Mouse (Mus musculus): ENCODE data around the gene Cnpy3.
"Not testable (repeated sequence)": the region's sequence is repeated elsewhere in the genome, so short reads cannot be mapped to it uniquely, and the experiment has no call there.

The Cnpy3 gene

DNA sequence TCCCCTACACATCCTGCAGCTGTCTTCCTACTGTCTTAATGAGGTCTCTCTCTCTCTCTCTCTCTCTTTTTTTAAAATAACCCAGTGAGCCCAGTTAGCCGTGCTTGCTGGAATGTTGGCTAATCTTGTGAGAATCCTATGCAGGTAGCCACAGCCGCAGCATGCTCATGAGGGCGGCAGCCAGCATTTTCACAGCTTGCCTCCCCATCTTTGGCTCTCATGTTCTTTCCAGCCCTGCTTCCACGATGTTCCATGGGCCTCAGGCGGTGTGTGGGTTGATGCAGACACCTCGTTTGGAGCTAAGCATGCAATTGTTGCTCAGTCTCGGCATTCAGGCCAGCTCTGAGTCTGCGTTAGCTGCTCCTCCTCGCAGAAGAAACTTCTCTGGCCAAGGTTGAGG, 12.9 kb upstream of the Cnpy3 start:
- DNase-seq (ENCODE audit: low spot score), result not testable (repeated sequence)

DNA sequence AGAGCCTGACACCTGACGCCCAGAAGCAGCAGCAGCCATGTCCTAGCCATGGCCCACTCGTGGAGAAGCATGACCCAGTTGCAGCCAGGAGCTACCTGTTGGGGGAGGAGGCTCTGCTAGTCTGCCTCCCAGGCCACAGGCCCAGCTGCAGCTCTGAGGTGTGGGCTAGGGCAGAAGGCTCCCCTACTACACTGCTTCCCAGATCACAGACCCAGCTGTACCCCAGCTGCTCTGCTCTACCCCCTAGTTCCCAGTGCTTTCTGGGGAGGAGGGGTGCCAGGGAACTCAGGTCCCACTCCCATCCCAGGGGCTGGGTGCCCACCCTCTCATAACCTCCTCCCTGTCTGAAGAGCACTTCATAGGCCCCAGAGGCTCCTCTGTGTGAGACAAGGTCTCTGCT, 11.5 kb upstream of the Cnpy3 start, which contains the start of gene Ptcra:
Gene Ptcra (minus strand): TSS at position 169 of the 400 bp plus-strand sequence.
- no peak for DNase-seq (ENCODE audit: low spot score)

DNA sequence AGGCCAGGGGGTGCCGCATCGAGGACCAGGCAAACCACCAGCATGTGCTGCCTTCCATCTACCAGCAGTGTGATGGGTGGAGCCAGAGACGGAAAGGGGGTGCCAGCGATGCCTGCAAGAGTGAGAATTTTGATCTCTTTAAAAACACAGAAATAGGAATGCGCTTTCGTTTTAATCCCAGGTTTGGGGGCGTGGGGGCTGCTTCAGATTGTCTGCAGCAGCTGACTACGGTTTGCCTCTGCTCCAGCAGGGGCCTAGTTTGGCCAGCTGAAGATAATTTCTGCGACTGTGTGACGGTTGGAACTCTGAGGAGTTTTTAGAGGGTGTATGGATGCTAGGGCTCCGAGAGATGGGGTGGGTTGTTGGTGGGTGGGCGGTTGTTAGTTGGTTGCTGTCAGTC, 6.7 kb upstream of the Cnpy3 start:
- no peak for DNase-seq (ENCODE audit: low spot score)

DNA sequence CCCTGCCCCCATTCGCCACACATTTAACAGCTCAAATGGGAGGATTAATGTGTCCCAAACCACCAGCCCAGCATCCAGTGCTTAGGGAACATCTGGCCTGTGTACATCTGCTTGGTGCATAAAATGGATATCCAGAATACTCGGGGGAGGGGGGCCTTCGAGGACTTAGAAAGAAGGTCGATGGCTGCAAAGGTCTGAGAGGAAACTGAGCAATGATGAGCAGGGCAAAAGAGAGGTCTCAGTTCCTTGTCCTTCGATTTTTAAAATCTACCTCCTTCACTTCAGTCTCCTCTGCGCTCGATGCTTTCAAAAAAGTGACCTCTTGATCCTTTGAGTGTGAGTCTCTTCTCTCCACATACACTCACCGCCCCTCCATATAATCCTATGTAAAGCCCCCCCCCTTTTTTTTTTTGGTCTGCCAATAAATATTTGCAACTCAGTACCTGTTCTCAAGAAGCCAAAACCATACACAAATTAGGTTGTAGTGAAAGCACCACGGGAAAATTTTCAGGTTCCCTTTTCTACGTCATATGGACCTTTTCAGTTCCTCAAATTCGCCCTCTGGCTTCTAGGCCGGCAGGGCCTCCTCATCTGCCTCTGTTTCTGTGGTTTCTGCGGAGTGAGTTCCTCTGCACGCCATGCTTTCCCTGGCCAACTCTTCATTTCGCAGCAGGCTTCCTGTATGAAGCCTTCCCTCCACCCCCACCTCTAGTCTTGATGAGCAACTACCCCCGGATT, 789 bp downstream of the Cnpy3 start:
- DNase-seq (ENCODE audit: low spot score), result peak; percentile 58

DNA sequence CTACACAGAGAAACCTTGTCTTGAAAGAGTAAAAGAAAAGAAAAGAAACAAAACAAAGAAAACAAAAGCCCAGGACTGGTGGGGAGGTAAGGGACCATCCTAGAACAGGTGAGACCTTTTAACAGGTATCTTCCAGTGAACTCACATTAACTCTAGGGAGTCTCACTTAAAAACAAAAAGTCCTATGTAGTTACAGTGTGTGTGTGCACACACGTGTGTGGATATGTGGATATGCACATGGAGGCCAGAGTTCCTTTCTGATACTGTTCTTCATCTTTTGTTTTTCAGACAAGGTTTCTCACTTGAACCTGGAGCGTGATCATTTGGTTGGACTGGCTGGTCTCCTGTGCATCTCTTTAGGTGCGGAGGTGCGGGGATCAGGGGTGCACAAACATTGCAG, 1.4 kb downstream of the Cnpy3 start:
- no peak for DNase-seq (ENCODE audit: low spot score)

DNA sequence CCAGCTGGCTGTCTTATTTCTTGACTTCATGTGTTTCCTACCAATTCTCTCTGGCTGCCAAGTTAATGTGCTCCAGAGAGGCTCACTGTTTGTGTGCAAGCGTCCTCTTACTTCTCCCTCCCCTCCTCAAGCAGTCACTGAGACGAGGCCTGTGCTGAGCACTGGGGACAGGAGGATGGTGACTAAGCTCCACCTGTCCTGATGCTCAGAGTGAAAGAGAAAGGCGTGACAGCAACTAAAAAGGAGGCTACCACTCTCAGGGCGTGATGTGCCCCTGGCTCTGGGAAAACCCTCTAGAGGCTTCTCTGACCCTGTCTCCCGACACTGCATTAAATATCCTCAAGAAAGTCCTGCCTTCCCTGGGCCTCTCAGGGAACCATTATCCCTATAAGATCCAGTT, 2.7 kb downstream of the Cnpy3 start:
- DNase-seq (ENCODE audit: low spot score), result no peak

DNA sequence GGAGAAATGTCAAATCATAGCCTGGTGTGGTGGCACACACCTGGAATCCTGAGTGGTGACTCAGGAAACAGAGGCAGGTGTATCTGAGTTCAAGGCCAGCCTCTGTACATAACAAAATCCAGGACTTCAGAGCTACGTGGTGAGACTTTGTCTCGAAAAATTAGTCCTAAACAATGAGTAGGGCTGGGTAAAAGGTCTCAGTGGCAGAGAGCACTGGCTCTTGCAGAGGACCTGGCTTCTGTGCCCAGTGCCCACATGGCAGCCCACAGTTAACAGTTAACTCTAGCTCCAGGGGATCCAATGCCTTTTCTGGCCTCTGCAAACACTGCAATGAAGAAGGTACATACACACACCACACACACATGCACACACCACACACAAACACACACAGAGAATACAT, 4.2 kb downstream of the Cnpy3 start:
- DNase-seq (ENCODE audit: low spot score), result no peak

DNA sequence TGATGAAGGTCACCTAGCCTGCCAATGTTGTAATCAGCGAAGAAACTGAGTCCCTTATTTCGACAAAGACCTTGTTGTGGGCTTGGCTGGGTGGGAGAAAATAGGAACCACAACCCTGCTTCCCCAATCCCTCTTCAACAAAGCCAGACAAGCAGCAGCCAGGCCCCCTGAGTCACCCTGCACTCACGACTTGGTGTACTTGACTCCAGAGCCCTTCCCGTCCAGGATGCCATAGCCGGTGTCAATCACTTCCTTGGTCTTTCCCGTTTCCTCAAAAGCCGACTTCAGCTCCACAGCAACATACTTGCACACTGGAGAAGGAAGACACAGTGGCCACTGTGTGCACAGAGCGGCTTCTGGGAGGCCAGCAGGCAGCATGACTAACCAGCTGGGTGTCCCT, 4.8 kb downstream of the Cnpy3 start:
- DNase-seq (ENCODE audit: low spot score), result no peak

DNA sequence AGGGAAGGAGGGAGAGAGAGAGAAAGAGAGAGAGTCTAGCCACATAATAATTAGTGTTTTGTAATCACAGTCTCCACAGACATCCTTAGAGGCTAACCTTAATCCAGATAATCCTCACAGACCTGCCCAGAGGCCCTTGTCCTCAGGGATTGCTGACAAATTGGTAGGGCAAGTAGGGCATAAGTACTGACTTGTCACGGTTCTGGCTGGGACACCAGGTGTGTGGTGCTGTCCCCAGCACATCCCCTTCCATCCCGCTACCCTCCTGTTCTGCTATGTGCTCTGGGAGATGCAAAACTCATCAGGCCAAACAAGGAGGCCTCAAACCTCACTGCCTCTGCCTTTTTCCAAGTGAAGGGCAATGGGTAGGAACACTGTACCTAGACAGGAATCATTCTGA, 6.5 kb downstream of the Cnpy3 start:
- DNase-seq (ENCODE audit: low spot score), result no peak

DNA sequence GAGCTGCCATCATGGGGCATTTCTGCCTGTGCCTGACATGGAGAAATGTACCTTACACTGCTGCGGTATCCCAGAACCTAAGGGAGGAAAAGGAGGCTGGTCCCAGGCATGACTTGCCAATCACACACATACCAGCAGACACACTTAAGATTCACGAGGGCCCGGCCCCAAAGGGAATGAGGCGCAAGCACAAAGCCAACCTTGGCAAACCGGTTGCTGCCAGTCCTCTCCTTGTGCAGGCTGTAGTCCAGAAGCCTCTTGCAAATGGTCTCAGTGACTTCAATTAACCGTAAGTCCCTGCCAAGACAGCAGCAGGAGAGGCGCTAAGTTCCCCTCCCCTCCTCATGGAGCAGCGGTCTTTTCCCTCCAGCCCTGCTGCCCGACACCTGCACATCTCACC, 9.0 kb downstream of the Cnpy3 start:
- DNase-seq (ENCODE audit: low spot score), result no peak

DNA sequence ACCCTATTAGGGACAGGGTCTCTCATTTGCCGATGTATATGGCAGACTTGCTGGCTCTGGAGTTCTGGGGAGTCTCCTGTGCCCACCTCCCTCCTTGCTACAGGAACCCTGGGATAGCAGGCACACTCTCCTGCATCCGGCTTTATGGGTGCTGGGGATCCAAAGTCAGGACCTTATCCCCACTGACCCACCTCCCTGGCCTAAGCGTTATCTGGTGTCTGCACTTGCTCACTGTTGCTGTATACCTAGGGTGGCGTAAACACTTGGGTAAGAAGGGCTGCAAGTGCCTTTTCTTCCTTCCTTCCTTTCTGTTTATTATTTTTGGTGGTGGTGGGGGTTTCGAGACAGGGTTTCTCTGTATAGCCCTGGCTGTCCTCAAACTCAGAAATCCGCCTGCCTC, 10.7 kb downstream of the Cnpy3 start:
- DNase-seq (ENCODE audit: low spot score), result no peak

DNA sequence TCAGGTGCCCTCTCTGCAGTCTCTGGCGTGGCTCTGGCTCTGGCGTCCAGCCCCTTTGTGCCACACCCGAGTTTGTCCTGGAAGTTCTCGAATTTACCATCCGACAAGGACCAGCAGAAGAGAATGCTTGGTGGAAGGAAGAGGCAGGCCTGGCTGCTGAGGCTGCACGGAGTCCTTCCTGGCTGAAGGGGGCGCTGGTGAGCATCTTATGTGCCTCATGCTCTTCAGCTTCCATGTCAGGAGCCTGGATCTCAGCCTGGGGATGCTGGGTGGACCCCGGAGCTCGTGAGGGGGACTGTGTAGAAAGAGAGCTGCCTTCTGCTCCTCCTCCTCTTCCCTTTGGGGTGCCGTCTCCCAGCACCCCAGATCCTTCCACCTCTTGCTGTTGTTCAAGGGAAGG, 15.9 kb downstream of the Cnpy3 start:
- no peak for DNase-seq (ENCODE audit: low spot score)

DNA sequence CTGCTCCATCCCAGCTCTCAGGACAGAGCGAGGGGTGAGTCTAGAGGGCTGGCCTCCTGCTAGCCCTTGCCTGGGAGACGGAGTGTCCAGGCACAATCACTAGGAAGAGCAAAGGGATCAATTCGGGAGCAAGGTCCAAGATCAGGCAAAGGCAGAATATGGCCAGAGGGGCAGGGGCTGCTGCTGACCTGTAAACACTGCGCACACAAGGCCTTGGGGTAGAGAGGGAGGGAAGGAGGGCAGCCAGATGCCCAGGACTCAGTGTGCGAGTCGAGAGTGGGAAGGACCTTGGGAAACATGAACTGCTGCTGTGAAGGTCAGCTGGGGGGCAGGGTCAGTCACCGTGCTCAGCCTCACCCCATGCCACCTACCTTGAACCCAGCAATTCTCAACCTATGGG, 16.7 kb downstream of the Cnpy3 start:
- no peak for DNase-seq (ENCODE audit: low spot score)

DNA sequence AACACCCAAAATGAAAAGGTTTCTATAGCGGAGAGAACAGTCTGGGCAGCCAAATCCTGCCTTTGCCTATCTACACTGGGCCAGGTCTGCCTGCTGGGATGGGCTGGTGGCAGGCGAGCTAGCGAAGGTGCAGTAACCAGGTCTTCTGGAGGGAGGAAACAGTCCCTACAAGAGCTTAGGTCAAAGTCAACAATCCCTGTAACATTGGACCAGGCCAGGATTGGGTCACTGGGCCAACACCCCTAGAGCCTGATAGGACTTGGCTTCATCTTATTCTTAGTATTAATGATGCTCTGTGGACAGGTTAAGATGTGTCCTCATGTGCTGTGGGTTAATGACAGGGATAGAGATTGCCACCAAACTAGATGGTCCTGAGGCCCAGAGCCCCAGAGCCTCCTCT, 18.0 kb downstream of the Cnpy3 start:
- DNase-seq (ENCODE audit: low spot score), result no peak

DNA sequence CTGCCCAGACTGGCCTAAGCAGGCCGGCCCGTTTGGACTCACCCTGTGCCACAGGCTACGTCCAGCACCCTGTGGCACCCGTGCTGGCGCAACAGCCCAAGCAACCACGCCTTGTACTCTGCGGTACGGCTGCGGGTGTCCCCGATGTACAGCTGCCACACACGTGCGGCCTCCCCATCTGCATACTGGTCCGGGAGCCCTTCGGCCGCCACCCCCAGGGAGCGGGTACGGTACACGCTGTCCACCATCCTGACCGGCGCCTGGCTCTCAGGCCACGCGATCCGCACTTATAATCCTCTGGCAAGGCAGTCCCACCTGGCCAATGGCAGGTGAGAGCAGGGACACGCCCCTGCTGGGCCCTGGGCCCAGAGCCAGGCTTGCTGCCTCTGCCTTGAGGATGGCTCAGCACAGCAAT, 23.1 kb downstream of the Cnpy3 start, which contains the start of gene Gnmt:
Gene Gnmt (minus strand): TSS at position 265 of the 415 bp plus-strand sequence.
- no peak for DNase-seq (ENCODE audit: low spot score)

DNA sequence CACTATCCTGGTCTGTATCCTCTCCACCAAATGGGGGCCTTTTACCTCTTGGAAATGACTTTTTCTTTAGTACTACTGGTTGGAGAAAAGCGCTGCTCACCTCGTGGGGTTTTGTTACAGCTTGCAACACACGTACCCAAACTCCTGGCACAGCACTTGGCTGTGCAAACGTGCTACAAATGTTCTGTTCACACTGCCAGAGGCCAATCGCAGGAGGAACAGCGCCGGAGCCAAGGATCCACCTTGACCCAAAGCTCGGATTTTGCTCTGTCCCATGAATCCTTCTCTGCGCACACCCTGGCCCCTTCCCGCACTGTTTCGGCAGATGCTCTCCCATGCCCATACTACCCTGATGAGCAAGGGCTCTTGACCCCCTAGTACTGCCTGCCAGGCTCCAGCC, 23.5 kb downstream of the Cnpy3 start:
- no peak for DNase-seq (ENCODE audit: low spot score)

DNA sequence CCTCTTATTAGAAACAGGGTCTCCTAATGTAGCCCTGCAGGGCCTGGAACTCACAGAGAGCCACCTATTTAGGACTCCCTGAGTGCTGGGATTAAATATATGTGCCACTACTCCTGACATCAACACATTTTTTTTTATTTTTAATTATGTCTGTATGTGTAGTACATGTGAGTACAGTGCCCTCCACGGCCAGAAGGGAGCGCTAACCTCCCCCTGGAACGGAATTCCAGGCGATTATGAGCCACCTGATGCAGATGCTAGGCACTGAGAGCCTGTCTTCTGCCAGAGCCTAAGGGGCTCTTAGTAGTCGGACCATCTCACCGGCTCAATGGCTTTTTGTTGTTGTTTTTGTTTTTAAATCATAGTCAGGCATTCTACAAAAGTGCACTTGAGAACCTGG, 24.0 kb downstream of the Cnpy3 start:
- DNase-seq (ENCODE audit: low spot score), result no peak

DNA sequence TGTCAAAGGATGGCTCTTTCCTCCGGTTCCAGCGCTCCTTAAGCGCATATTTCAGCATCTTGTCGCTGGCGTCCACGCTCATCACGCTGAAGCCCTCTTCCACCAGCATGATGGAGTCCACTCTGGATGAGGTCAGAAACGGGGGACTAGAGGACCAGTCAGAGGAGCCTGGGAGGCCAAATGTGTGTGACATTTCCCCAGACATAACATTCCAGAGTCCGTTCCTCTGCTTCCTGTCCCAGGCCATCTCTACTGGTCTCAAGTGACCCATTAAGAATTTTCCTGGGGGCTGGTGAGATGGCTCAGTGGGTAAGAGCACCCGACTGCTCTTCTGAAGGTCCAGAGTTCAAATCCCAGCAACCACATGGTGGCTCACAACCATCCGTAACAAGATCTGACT, 24.7 kb downstream of the Cnpy3 start:
- no peak for DNase-seq (ENCODE audit: low spot score)

DNA sequence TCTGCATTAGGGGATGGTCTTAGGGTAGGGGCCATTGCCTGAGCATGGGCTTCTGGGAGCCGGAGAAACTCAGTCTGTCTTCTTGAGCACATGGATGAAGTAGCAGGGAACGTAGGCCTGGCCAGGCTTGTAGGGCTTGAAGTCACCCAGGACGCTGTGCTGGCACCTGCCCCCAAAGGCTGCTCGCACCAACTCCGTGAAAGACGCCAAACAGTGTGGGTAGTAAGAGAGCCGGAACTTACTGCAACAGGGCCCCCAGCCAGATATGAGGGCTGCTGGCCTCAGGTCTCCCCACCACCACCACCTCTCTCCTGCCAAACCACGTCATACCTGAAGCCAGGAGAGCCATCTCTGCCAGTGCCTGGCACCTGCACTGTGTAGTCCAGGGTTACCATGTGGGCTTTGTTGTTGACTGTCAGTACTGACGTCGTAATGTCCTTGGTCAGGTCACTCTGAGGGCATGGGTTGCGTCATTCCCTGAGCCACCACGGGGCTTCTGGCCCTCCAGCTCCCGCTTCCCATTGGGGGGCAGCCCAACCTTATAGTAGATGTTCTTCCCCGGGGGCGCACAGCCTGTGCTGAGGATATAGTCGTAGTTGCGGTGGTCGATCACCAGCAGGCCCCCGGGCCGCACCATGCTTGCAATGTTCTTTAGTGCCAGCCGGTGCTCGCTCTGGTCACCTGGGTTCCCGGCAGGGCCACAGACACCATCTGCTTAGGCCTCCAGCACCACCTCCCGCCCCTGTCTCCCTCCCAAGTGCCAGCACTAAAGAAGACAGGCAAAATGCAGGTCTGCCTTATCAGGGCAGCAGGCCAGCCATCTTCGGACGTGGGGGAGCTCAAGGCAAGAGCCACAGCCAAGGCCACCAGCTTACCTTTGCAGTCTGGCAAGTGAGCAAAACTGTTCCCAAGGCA, 26.0 kb downstream of the Cnpy3 start:
- no peak for DNase-seq (ENCODE audit: low spot score)

DNA sequence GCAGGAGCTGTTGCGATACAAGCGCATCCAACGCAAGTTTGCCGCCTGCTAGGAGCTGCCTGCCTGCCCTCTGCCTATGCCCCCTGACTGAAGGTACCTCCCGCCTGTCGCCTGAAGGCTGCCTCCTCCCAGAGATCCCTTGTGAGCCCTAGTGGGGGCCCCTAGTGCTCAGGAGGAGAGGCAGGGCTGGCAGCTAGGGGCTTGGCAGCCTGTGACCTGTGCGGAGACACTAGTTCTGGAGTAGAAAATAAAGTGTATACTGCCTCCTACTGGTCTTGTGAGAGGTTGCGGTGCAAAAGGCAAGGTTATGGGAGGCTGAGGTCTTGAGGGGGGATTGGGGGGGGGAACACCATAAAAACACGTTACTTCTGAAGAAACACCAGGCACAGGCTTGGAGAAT, 26.7 kb downstream of the Cnpy3 start:
- no peak for DNase-seq (ENCODE audit: low spot score)

DNA sequence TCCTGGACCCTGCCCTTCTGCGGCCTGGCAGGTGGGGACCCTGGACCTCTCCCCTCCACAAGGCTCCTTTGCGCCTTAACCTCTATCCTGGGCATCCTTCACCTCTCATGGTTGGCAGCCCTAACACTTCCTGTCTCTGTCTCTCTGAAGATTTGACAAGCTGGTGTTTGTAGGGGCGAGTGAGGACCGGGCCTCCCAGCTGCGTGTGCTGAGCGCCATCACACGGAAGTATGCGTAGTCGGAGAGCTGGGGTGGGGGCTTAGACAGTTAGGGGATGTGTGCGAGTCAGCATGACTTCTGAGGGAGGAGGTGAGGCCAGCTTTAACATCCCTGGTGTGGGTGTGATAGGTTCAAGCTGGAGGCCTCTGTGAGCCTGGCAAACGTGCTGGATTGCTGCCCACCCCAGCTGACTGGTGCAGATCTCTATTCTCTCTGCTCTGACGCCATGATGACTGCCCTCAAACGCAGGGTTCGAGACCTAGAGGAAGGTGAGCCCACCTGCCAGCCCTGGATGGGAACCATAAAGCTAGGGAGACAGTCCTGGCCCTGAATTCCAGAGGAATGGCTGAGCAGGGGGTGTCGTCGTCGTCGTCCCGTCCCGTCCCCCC, 27.4 kb downstream of the Cnpy3 start:
- no peak for DNase-seq (ENCODE audit: low spot score)

DNA sequence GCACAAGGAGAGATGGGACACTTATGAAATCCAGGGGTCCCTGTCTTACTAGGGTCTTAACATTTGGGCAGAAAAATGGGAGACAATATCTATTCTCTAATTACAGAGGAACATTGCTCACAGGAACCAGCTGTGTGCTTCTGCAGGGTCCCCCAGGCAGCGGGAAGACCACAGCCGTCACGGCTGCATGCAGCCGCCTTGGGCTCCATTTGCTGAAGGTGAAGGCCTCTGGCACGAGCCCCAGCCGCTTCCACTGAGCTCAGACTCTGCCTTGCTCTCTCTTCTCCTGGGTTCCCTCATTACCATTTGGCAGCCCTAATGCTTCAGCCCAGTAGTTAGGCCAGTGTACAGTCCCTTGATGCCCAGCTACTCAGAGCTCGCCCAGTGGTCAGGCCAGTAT, 30.9 kb downstream of the Cnpy3 start:
- no peak for DNase-seq (ENCODE audit: low spot score)
